Mouse (Mus musculus): ENCODE measurements around the gene Wfdc6a. TPM values are rescaled to one million over a fixed set of nuclear protein-coding genes. Genes with fewer than 3 reads are reported as not detected.

Wfdc6a gene
- polyA plus RNA-seq, 1 experiment from 2014 or later: 0.43 TPM

DNA sequence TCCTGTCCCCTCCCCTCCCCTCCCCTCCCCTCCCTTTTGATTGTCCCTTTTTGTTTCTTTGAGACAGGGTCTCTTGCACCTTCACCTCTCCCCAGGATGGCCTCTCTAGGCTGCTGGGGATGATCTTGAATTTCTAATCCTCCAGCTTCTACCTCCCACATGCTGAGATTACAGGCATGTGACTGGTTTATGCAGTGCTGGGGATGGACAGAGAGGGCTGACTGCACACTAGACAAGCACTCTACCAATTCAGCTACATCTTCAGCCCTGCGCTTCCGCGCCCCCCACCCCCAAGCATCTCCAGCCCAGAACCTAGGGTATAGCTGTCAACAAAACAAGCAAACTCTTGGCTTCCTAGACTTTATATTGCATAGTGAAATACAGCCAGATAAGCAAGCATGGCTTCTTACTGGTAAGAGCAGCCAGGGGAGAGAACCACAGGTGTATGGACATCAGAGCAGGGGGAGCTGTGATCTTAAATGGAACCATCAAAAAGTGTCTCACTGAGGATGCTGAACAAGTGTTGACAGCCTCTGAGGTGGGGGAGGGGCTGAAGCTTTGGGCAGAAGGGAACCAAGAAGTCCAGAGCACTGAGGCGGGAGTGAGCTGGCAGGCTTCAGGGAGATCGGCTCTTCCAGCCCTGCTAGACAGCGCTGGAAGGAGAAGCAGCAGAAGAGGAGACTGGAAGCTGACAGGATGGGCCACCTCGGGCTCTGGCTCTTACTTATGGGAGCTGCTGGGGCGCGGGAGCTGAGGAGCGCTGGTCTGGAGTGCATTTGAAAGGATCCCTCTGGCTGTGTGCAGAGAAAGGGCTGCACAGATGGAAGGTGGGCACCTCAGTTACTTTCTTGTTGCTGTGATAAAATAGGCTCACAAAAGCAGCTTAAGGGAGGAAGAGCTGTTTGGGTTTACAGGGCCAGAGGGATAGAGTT, 35.0 kb downstream of the Wfdc6a start:
- Histone ChIP-seq H3K9me3 (ENCODE audit: control insufficient read depth, low read length) (no peaks in the 10 kb centered on the region), H3K27me3 (ENCODE audit: control insufficient read depth, insufficient read depth, low read length) (peaks cover 4% of the 10 kb centered on the region; the same call in 1 of the 2 replicates), H3K9ac (ENCODE audit: low read length) (no peak overlapping the region), H3K4me1 (ENCODE audit: control insufficient read depth in 2 of 2, insufficient read depth in 2 of 2, low read length in 2 of 2) (no peaks in the 10 kb centered on the region), H3K4me3 (ENCODE audit: control insufficient read depth in 1 of 2, insufficient read depth in 1 of 2, low read depth in 1 of 2, low read length in 2 of 2) (no peak overlapping the region), H3K4me2 (ENCODE audit: low read length) (no peak overlapping the region), H3K36me3 (ENCODE audit: control insufficient read depth, insufficient read depth, low read length) (no peaks in the 10 kb centered on the region), H3K27ac (replicated peaks in 1 of 2; ENCODE audit: control insufficient read depth in 1 of 2, insufficient read depth in 1 of 2, low read depth in 2 of 2, low read length in 2 of 2) (no peak overlapping the region)
- WGBS: 23% methylated on average over 10 of the region's 10 CpGs
- ATAC-seq (ENCODE audit: insufficient number of reproducible peaks, insufficient read depth, low FRiP score, low read depth): no peak

DNA sequence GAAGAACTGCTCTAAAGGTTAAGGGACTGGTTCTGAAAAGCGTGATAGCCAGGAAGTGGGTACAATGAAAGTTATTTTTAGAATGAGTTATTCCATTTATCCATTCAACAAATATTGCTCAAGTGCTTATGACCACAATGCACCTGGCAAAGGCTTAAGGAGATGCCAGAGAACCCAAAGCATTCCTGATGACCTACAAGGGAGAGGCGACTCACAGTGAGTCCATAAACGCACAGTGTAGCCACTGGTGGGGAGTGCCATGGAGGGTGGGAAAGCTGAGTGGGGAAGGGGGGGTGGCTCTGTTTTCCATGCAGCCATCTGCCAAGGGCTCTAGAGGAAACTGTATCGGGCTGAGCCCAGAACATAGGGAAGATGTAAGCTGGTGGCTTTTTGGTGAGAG, 35.9 kb downstream of the Wfdc6a start:
- H3K27me3 ChIP-seq (ENCODE audit: control insufficient read depth, insufficient read depth, low read length): peaks cover 4% of the 10 kb centered on the region; the same call in 1 of the 2 replicates
- no peaks in the 10 kb centered on the region for H3K9me3 ChIP-seq (ENCODE audit: control insufficient read depth, low read length)
- no peak overlapping the region for H3K9ac ChIP-seq (ENCODE audit: low read length)
- no peak overlapping the region for H3K4me2 ChIP-seq (ENCODE audit: low read length)
- ATAC-seq (ENCODE audit: insufficient number of reproducible peaks, insufficient read depth, low FRiP score, low read depth): no peak
- H3K4me3 ChIP-seq (ENCODE audit: control insufficient read depth in 1 of 2, insufficient read depth in 1 of 2, low read depth in 1 of 2, low read length in 2 of 2): no peak overlapping the region
- no peaks in the 10 kb centered on the region for H3K36me3 ChIP-seq (ENCODE audit: control insufficient read depth, insufficient read depth, low read length)
- H3K27ac ChIP-seq (replicated peaks in 1 of 2; ENCODE audit: control insufficient read depth in 1 of 2, insufficient read depth in 1 of 2, low read depth in 2 of 2, low read length in 2 of 2): no peak overlapping the region
- H3K4me1 ChIP-seq (ENCODE audit: control insufficient read depth in 2 of 2, insufficient read depth in 2 of 2, low read length in 2 of 2): no peaks in the 10 kb centered on the region
- 30% methylated on average over 4 of the region's 4 CpGs for WGBS

DNA sequence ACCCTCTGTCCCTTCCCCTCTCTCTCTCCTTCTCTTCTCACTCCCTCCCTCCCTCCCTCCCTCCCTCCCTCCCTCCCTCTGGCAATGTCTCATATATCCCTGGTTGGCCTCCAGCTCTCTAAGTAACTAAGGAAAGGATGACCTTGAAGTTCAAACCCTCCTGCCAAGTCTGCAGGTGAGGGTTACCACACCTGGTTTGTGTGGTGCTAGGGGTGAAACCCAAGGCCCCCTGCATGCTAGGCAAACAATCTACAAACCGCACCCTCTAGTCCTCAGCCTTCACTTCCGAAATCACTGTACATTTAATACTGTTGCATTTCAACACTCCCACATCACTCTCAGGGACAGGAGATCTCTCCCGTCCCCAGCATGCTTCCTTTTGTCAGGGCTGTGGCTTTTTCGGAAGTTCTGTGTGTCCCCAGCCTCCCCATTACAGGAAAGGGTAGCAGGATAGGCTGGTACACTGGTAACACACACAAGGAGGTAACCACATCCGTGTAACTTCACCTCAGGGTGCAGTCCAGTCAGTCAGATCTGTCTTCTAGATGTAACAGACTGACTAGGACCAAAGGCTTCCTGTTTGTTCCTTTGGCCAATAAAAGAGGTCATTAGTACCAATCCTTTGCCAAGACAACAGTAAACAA, 40.7 kb downstream of the Wfdc6a start:
- 0 out of 2 replicates have a peak, but pooled peaks cover 3% of the 10 kb centered on the region for H3K9me3 ChIP-seq (ENCODE audit: control insufficient read depth, low read length)
- no peak overlapping the region for H3K4me3 ChIP-seq (ENCODE audit: control insufficient read depth in 1 of 2, insufficient read depth in 1 of 2, low read depth in 1 of 2, low read length in 2 of 2)
- no peaks in the 10 kb centered on the region for H3K27me3 ChIP-seq (ENCODE audit: control insufficient read depth, insufficient read depth, low read length)
- ATAC-seq (ENCODE audit: insufficient number of reproducible peaks, insufficient read depth, low FRiP score, low read depth): no peak
- no peaks in the 10 kb centered on the region for H3K36me3 ChIP-seq (ENCODE audit: control insufficient read depth, insufficient read depth, low read length)
- WGBS: 39% methylated on average over 5 of the region's 5 CpGs
- no peak overlapping the region for H3K27ac ChIP-seq (replicated peaks in 1 of 2; ENCODE audit: control insufficient read depth in 1 of 2, insufficient read depth in 1 of 2, low read depth in 2 of 2, low read length in 2 of 2)
- no peak overlapping the region for H3K4me2 ChIP-seq (ENCODE audit: low read length)
- H3K4me1 ChIP-seq (ENCODE audit: control insufficient read depth in 2 of 2, insufficient read depth in 2 of 2, low read length in 2 of 2): no peaks in the 10 kb centered on the region
- no peak overlapping the region for H3K9ac ChIP-seq (ENCODE audit: low read length)

DNA sequence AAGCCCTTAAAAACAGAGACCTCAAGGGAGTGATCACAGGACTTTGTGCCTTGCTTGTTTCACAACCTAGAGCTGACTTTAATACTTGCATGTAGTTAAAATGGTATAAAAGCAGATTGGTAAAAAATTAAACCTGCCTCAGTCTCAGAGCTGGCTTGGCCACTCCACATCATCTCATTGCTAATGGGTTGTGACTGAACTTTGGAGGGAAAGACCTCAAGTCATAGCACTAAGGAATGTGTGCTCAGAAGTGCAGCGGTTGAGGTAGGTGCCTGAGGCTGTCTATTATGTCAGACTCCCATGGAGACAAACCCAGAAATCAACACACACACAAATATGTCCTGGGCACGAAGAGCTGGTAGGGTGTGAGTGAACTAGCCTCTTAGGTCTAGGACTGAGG, 41.5 kb downstream of the Wfdc6a start:
- 62% methylated on average over 2 of the region's 2 CpGs for WGBS

DNA sequence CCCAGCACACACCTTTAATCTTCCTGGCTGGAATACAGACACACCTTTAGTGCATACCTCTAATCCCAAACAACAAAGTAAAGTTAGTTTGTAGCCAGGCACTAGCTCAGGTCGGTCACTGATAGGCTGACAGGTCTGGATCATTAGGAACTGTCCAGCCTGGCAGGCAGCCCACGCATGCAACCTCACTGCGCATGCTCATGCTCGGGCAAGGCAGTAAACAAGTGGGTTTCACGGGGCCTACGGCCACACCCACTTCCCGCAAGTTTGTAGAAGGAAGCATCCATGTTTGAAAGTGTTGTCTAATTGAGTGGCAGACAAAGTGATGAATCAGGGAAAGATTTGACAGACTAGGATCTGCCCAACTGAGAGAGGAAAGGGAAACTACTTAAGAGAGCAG, 42.6 kb downstream of the Wfdc6a start:
- Histone ChIP-seq H3K4me2 (ENCODE audit: low read length) (no peak overlapping the region), H3K4me3 (ENCODE audit: control insufficient read depth in 1 of 2, insufficient read depth in 1 of 2, low read depth in 1 of 2, low read length in 2 of 2) (no peak overlapping the region), H3K36me3 (ENCODE audit: control insufficient read depth, insufficient read depth, low read length) (no peaks in the 10 kb centered on the region), H3K4me1 (ENCODE audit: control insufficient read depth in 2 of 2, insufficient read depth in 2 of 2, low read length in 2 of 2) (no peaks in the 10 kb centered on the region), H3K27me3 (ENCODE audit: control insufficient read depth, insufficient read depth, low read length) (no peaks in the 10 kb centered on the region), H3K27ac (replicated peaks in 1 of 2; ENCODE audit: control insufficient read depth in 1 of 2, insufficient read depth in 1 of 2, low read depth in 2 of 2, low read length in 2 of 2) (no peak overlapping the region), H3K9me3 (ENCODE audit: control insufficient read depth, low read length) (0 out of 2 replicates have a peak, but pooled peaks cover 3% of the 10 kb centered on the region), H3K9ac (ENCODE audit: low read length) (no peak overlapping the region)
- no peak for ATAC-seq (ENCODE audit: insufficient number of reproducible peaks, insufficient read depth, low FRiP score, low read depth)
- WGBS: 76% methylated on average over 7 of the region's 7 CpGs

More for the DNA sequence above, 41.5 kb downstream of the Wfdc6a start:
- no peak overlapping the region for H3K4me3 ChIP-seq (ENCODE audit: control insufficient read depth in 1 of 2, insufficient read depth in 1 of 2, low read depth in 1 of 2, low read length in 2 of 2)
- ATAC-seq (ENCODE audit: insufficient number of reproducible peaks, insufficient read depth, low FRiP score, low read depth): no peak
- no peaks in the 10 kb centered on the region for H3K27me3 ChIP-seq (ENCODE audit: control insufficient read depth, insufficient read depth, low read length)
- no peak overlapping the region for H3K27ac ChIP-seq (replicated peaks in 1 of 2; ENCODE audit: control insufficient read depth in 1 of 2, insufficient read depth in 1 of 2, low read depth in 2 of 2, low read length in 2 of 2)
- no peaks in the 10 kb centered on the region for H3K4me1 ChIP-seq (ENCODE audit: control insufficient read depth in 2 of 2, insufficient read depth in 2 of 2, low read length in 2 of 2)
- no peaks in the 10 kb centered on the region for H3K36me3 ChIP-seq (ENCODE audit: control insufficient read depth, insufficient read depth, low read length)
- H3K4me2 ChIP-seq (ENCODE audit: low read length): no peak overlapping the region
- no peak overlapping the region for H3K9ac ChIP-seq (ENCODE audit: low read length)
- H3K9me3 ChIP-seq (ENCODE audit: control insufficient read depth, low read length): 0 out of 2 replicates have a peak, but pooled peaks cover 3% of the 10 kb centered on the region

DNA sequence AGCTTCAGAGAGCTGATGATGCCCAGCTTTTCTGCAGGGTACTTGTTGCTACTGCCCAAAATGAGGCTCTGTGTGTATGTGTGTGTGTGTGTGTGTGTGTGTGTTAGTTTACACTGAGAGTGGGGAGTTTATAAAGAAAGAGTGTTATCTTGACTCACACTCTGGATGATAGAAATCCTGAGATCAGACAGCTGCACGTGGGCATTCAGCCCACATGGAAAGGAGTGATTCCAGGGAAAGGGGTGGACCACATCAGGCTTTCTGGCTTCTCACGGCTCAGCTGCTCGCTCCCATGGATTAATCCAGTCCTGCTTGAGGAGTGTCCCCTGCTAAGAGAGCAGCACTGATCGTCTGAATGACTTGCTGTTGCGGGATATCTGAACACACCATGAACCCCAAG, 43.1 kb downstream of the Wfdc6a start:
- no peaks in the 10 kb centered on the region for H3K36me3 ChIP-seq (ENCODE audit: control insufficient read depth, insufficient read depth, low read length)
- H3K4me2 ChIP-seq (ENCODE audit: low read length): no peak overlapping the region
- no peaks in the 10 kb centered on the region for H3K4me1 ChIP-seq (ENCODE audit: control insufficient read depth in 2 of 2, insufficient read depth in 2 of 2, low read length in 2 of 2)
- WGBS: 76% methylated on average over 5 of the region's 5 CpGs
- ATAC-seq (ENCODE audit: insufficient number of reproducible peaks, insufficient read depth, low FRiP score, low read depth): no peak
- H3K9ac ChIP-seq (ENCODE audit: low read length): no peak overlapping the region
- 0 out of 2 replicates have a peak, but pooled peaks cover 3% of the 10 kb centered on the region for H3K9me3 ChIP-seq (ENCODE audit: control insufficient read depth, low read length)
- H3K4me3 ChIP-seq (ENCODE audit: control insufficient read depth in 1 of 2, insufficient read depth in 1 of 2, low read depth in 1 of 2, low read length in 2 of 2): no peak overlapping the region
- no peaks in the 10 kb centered on the region for H3K27me3 ChIP-seq (ENCODE audit: control insufficient read depth, insufficient read depth, low read length)
- no peak overlapping the region for H3K27ac ChIP-seq (replicated peaks in 1 of 2; ENCODE audit: control insufficient read depth in 1 of 2, insufficient read depth in 1 of 2, low read depth in 2 of 2, low read length in 2 of 2)

DNA sequence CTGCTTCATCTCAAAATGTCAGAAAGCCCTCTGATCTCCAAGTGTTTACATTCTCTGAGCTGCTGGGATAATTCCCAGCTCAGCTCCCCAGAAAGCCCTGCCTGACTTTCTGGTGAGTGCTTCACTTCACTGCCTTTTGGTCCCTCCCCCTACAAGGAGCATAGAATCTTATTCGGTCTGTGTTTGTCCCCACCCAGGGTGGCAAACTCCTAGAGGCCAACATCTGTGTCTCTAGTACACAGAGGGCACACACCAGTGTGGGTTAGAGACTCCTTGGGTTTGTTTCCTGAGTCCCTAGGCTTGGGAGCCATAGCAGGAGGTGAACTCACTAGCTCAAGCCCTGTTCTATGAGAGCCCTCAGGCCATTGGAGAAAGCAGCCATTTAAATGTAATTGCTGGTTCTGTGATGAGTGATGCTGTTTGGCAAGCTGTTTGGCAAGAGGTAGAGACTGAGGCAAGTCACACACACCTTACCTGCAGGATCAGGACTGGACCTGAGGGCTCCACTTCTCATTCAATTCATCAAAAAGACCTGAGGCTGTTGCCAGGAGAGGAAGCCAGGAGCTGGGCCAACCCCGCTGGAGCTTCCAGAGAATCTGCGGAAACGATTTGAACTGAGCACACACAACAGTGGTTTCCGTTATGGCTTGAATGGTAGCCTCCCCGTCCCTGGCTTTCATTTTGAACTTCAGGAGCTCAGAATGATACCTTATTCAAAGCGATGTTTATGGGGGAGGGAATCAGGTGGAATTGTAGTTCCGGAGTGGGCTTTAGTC, 44.4 kb downstream of the Wfdc6a start:
- ATAC-seq (ENCODE audit: insufficient number of reproducible peaks, insufficient read depth, low FRiP score, low read depth): no peak
- H3K4me1 ChIP-seq (ENCODE audit: control insufficient read depth in 2 of 2, insufficient read depth in 2 of 2, low read length in 2 of 2): no peaks in the 10 kb centered on the region
- H3K36me3 ChIP-seq (ENCODE audit: control insufficient read depth, insufficient read depth, low read length): no peaks in the 10 kb centered on the region
- H3K4me2 ChIP-seq (ENCODE audit: low read length): no peak overlapping the region
- WGBS: 34% methylated on average over 8 of the region's 8 CpGs
- H3K9ac ChIP-seq (ENCODE audit: low read length): no peak overlapping the region
- H3K9me3 ChIP-seq (ENCODE audit: control insufficient read depth, low read length): 0 out of 2 replicates have a peak, but pooled peaks cover 3% of the 10 kb centered on the region
- H3K27ac ChIP-seq (replicated peaks in 1 of 2; ENCODE audit: control insufficient read depth in 1 of 2, insufficient read depth in 1 of 2, low read depth in 2 of 2, low read length in 2 of 2): no peak overlapping the region
- H3K4me3 ChIP-seq (ENCODE audit: control insufficient read depth in 1 of 2, insufficient read depth in 1 of 2, low read depth in 1 of 2, low read length in 2 of 2): no peak overlapping the region
- H3K27me3 ChIP-seq (ENCODE audit: control insufficient read depth, insufficient read depth, low read length): no peaks in the 10 kb centered on the region

All from heart, embryonic 14.5 days (tissue).